Mouse (Mus musculus) myocyte (in vitro differentiated cells): Measurements from ENCODE around the gene Ccdc33.

Source experiments
- CEBPB ChIP-seq: IDR thresholded peaks from 2 replicates; pipeline ENCODE4 v1.6.1; 2011; ENCODE audit warnings: mild to moderate bottlenecking, moderate library complexity; ENCODE audit not compliant: poor library complexity, insufficient read depth, severe bottlenecking
- MAX ChIP-seq: IDR thresholded peaks from one replicate; pipeline ENCODE4 v1.6.1; 2011; ENCODE audit warnings: low read depth, mild to moderate bottlenecking, control low read depth
- MYOG ChIP-seq, 3 experiments: IDR thresholded peaks; one replicate each; pipeline ENCODE4 v1.6.1; 2011; ENCODE audit warnings: control low read depth in 2 of 3, low read depth in 2 of 3, mild to moderate bottlenecking in 2 of 3; ENCODE audit not compliant: insufficient read length in 2 of 3, control insufficient read depth in 1 of 3, insufficient read depth in 1 of 3
- POLR2A ChIP-seq: IDR thresholded peaks from one replicate; pipeline ENCODE4 v1.6.1; 2011; ENCODE audit warnings: low read depth, mild to moderate bottlenecking, control low read depth, moderate library complexity; ENCODE audit not compliant: insufficient read length
- SRF ChIP-seq: IDR thresholded peaks from one replicate; pipeline ENCODE4 v1.6.1; 2011; ENCODE audit warnings: low read depth; ENCODE audit not compliant: control insufficient read depth, insufficient read length
- USF1 ChIP-seq: IDR thresholded peaks from one replicate; pipeline ENCODE4 v1.6.1; 2011; ENCODE audit warnings: low read depth, mild to moderate bottlenecking, control low read depth, moderate library complexity

DNA sequence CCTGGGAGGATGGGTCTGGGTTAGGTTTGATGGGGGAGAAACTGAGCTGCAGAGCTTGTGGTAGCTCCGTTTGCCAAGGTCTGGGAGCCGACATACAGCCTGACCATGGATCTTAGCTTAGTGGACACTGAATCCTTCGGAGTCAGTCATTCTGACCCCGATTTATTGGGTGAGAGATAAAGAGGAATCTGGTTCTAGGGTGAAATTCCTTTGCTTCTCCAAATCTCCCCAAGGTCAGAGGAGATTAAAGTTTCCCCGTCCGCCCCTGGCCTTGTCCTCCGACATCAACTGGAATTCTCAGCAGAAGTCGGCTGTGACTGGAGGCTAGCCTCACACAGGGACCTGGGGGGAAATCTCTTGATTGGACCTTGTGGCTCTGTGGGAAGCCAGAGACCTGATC is 107.1 kb downstream of the Ccdc33 start:
- no peak for TF ChIP-seq USF1
- no peak for TF ChIP-seq POLR2A
- no peak for TF ChIP-seq MYOG (IDR thresholded peaks at IDR 0.05; ENCODE audit: control insufficient read depth in 1 of 3, insufficient read depth in 1 of 3, insufficient read length in 2 of 3, low read depth in 2 of 3)
- no peak for TF ChIP-seq MAX
- TF ChIP-seq SRF, result no peak
- TF ChIP-seq CEBPB, result no peak
